Mouse (Mus musculus) olfactory bulb, adult 2 months (tissue): Measurements from ENCODE around the gene Ppard.

Experiments
- CTCF ChIP-seq: fragments of 200-500 bp; IDR thresholded peaks from 2 replicates; pipeline ENCODE4 v1.5.1; 2012; ENCODE audit warnings: low read depth, mild to moderate bottlenecking, low read length, moderate library complexity; ENCODE audit not compliant: insufficient read depth
- POLR2A ChIP-seq: fragments of 200-500 bp; IDR thresholded peaks from 2 replicates; pipeline ENCODE4 v1.6.1; 2012; ENCODE audit warnings: mild to moderate bottlenecking, low read depth, low read length, moderate library complexity; ENCODE audit not compliant: insufficient read depth

- TF ChIP-seq CTCF: no peak
- TF ChIP-seq POLR2A: no peak
Measured at GRCm38 (mm10) chr17:28234641-28235040, 2.1 kb downstream of the Ppard start.
